Mouse (Mus musculus): ENCODE results near the gene Kcnn1. TPM values are rescaled to one million over a fixed set of nuclear protein-coding genes. Genes with fewer than 3 reads are reported as not detected.

Kcnn1 gene
- polyA plus RNA-seq, 1 experiment from 2014 or later: 1.8 TPM

DNA sequence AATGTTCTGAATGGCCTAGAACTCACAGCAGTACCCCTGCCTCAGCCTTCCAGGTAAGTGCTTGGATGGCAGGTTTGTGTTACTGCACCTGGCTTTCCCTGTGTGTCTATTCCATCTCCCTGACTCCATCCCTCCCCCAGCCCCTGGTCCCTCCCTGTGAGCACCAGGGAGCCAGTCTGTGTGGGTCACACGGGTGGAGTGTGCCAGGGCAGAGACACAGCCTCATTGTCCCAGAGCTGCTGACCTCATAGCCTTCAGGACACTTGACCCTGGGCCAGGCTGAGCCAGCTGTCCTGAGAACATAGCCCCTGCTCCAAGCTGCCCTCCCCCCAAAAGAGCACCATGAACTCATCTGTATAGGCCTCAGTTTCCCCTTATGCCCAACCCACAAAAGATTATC is 55.8 kb downstream of the Kcnn1 start:
- peaks cover 4 to 8% of the 10 kb centered on the region in 2 experiments; a peak in 3 of 4 replicates for H3K4me1 ChIP-seq (ENCODE audit: control insufficient read depth in 2 of 2, insufficient read depth in 2 of 2, low read length in 2 of 2)
- peaks cover 23% of the 10 kb centered on the region for H3K27me3 ChIP-seq (ENCODE audit: control insufficient read depth, insufficient read depth, low read length)
- no peak overlapping the region for H3K4me3 ChIP-seq (ENCODE audit: control insufficient read depth in 1 of 2, insufficient read depth in 1 of 2, low read depth in 1 of 2, low read length in 2 of 2)
- no peak for ATAC-seq (ENCODE audit: insufficient number of reproducible peaks, insufficient read depth, low FRiP score, low read depth)
- no peak overlapping the region for H3K27ac ChIP-seq (replicated peaks in 1 of 2; ENCODE audit: control insufficient read depth in 1 of 2, insufficient read depth in 1 of 2, low read depth in 2 of 2, low read length in 2 of 2)
- 48% methylated on average over 1 of the region's 1 CpGs for whole genome bisulfite sequencing
- no peaks in the 10 kb centered on the region for H3K36me3 ChIP-seq (ENCODE audit: control insufficient read depth, insufficient read depth, low read length)
- H3K9ac ChIP-seq (ENCODE audit: low read length): no peak overlapping the region
- H3K4me2 ChIP-seq (ENCODE audit: low read length): no peak overlapping the region
- H3K9me3 ChIP-seq (ENCODE audit: control insufficient read depth, low read length): no peaks in the 10 kb centered on the region

DNA sequence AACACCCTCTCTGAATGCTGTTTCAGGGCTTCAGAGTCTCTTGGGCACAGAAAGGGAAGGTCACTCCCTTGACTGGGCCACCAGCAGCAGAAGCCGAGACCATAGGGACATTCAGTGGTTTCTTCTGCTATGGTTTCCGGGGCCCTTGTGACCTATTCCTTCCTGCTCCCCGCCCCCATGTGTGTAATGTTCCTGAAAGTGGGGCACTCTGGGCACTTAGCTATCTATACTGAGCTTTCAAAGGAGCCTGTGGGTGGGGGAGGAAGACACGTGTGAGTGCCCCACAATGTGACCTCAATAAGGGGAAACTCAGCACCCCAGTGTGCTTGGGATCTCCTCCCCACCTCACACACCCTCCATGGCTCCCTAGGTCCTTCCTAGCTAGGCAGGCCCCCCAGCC is 56.5 kb downstream of the Kcnn1 start:
- Histone ChIP-seq H3K36me3 (ENCODE audit: control insufficient read depth, insufficient read depth, low read length) (no peaks in the 10 kb centered on the region), H3K4me2 (ENCODE audit: low read length) (no peak overlapping the region), H3K27ac (replicated peaks in 1 of 2; ENCODE audit: control insufficient read depth in 1 of 2, insufficient read depth in 1 of 2, low read depth in 2 of 2, low read length in 2 of 2) (no peak overlapping the region), H3K4me3 (ENCODE audit: control insufficient read depth in 1 of 2, insufficient read depth in 1 of 2, low read depth in 1 of 2, low read length in 2 of 2) (no peak overlapping the region), H3K27me3 (ENCODE audit: control insufficient read depth, insufficient read depth, low read length) (peaks cover 26% of the 10 kb centered on the region), H3K4me1 (ENCODE audit: control insufficient read depth in 2 of 2, insufficient read depth in 2 of 2, low read length in 2 of 2) (peaks cover 4 to 8% of the 10 kb centered on the region in 2 experiments; a peak in 3 of 4 replicates), H3K9ac (ENCODE audit: low read length) (no peak overlapping the region), H3K9me3 (ENCODE audit: control insufficient read depth, low read length) (no peaks in the 10 kb centered on the region)
- no peak for ATAC-seq (ENCODE audit: insufficient number of reproducible peaks, insufficient read depth, low FRiP score, low read depth)
- 65% methylated on average over 4 of the region's 4 CpGs for WGBS

- H3K27ac ChIP-seq (replicated peaks in 1 of 2; ENCODE audit: control insufficient read depth in 1 of 2, insufficient read depth in 1 of 2, low read depth in 2 of 2, low read length in 2 of 2): no peak within 1 kb of the TSS
These were observed 58.4 kb downstream of the Kcnn1 start, which contains the start of gene Mast3 for GRCm38 (mm10) chr8:70804481-70805206. Gene Mast3, minus strand, starts transcription at chr8:70805054.

GRCm38 (mm10) chr8:70803761-70804480 is 59.1 kb downstream of the Kcnn1 start:
- no peaks in the 10 kb centered on the region for H3K9me3 ChIP-seq (ENCODE audit: control insufficient read depth, low read length)
- H3K27ac ChIP-seq (replicated peaks in 1 of 2; ENCODE audit: control insufficient read depth in 1 of 2, insufficient read depth in 1 of 2, low read depth in 2 of 2, low read length in 2 of 2): no peak overlapping the region
- peak overlapping the region; percentile 60 for H3K9ac ChIP-seq (ENCODE audit: low read length)
- peaks cover 46% of the 10 kb centered on the region for H3K27me3 ChIP-seq (ENCODE audit: control insufficient read depth, insufficient read depth, low read length)
- peak overlapping the region; percentile 96 for H3K4me2 ChIP-seq (ENCODE audit: low read length)
- ATAC-seq (ENCODE audit: insufficient number of reproducible peaks, insufficient read depth, low FRiP score, low read depth): no peak
- WGBS: 1% methylated on average over 47 of the region's 47 CpGs
- H3K4me3 ChIP-seq (ENCODE audit: control insufficient read depth in 1 of 2, insufficient read depth in 1 of 2, low read depth in 1 of 2, low read length in 2 of 2): peak overlapping the region; percentile 46 to 54
- H3K36me3 ChIP-seq (ENCODE audit: control insufficient read depth, insufficient read depth, low read length): no peaks in the 10 kb centered on the region
- H3K4me1 ChIP-seq (ENCODE audit: control insufficient read depth in 2 of 2, insufficient read depth in 2 of 2, low read length in 2 of 2): peaks cover 4 to 8% of the 10 kb centered on the region in 2 experiments; a peak in 3 of 4 replicates

More at GRCm38 (mm10) chr8:70804481-70805206, 58.4 kb downstream of the Kcnn1 start, which contains the start of gene Mast3:
- peak within 1 kb of the TSS; percentile 96 for H3K4me2 ChIP-seq (ENCODE audit: low read length)
- H3K4me1 ChIP-seq (ENCODE audit: control insufficient read depth in 2 of 2, insufficient read depth in 2 of 2, low read length in 2 of 2): peaks cover 4 to 8% of the 10 kb centered on the region in 2 experiments; a peak in 3 of 4 replicates
- H3K9ac ChIP-seq (ENCODE audit: low read length): peak within 1 kb of the TSS; percentile 60
- WGBS: under 1% methylated on average over 45 of the region's 45 CpGs
- H3K9me3 ChIP-seq (ENCODE audit: control insufficient read depth, low read length): no peaks in the 10 kb centered on the region
- peaks cover 41% of the 10 kb centered on the region for H3K27me3 ChIP-seq (ENCODE audit: control insufficient read depth, insufficient read depth, low read length)
- peak; percentile 79 for ATAC-seq (ENCODE audit: insufficient number of reproducible peaks, insufficient read depth, low FRiP score, low read depth)
- H3K4me3 ChIP-seq (ENCODE audit: control insufficient read depth in 1 of 2, insufficient read depth in 1 of 2, low read depth in 1 of 2, low read length in 2 of 2): peak within 1 kb of the TSS; percentile 46 to 54
- H3K36me3 ChIP-seq (ENCODE audit: control insufficient read depth, insufficient read depth, low read length): no peaks in the 10 kb centered on the region

GRCm38 (mm10) chr8:70802786-70803510 is 60.1 kb downstream of the Kcnn1 start:
- H3K36me3 ChIP-seq (ENCODE audit: control insufficient read depth, insufficient read depth, low read length): no peaks in the 10 kb centered on the region
- no peak overlapping the region for H3K4me2 ChIP-seq (ENCODE audit: low read length)
- no peaks in the 10 kb centered on the region for H3K9me3 ChIP-seq (ENCODE audit: control insufficient read depth, low read length)
- H3K27me3 ChIP-seq (ENCODE audit: control insufficient read depth, insufficient read depth, low read length): peaks cover 51% of the 10 kb centered on the region
- H3K4me3 ChIP-seq (ENCODE audit: control insufficient read depth in 1 of 2, insufficient read depth in 1 of 2, low read depth in 1 of 2, low read length in 2 of 2): no peak overlapping the region
- no peak for ATAC-seq (ENCODE audit: insufficient number of reproducible peaks, insufficient read depth, low FRiP score, low read depth)
- no peak overlapping the region for H3K27ac ChIP-seq (replicated peaks in 1 of 2; ENCODE audit: control insufficient read depth in 1 of 2, insufficient read depth in 1 of 2, low read depth in 2 of 2, low read length in 2 of 2)
- H3K4me1 ChIP-seq (ENCODE audit: control insufficient read depth in 2 of 2, insufficient read depth in 2 of 2, low read length in 2 of 2): peaks cover 6 to 11% of the 10 kb centered on the region in 2 experiments; a peak in 3 of 4 replicates
- no peak overlapping the region for H3K9ac ChIP-seq (ENCODE audit: low read length)
- 68% methylated on average over 11 of the region's 11 CpGs for WGBS

- no peak for ATAC-seq (ENCODE audit: insufficient number of reproducible peaks, insufficient read depth, low FRiP score, low read depth)
- WGBS: 90% methylated on average over 1 of the region's 1 CpGs
These were observed 61.2 kb downstream of the Kcnn1 start for GRCm38 (mm10) chr8:70801830-70802229.

GRCm38 (mm10) chr8:70801156-70801555 is 61.9 kb downstream of the Kcnn1 start:
- Histone ChIP-seq H3K4me2 (ENCODE audit: low read length) (no peak overlapping the region), H3K9ac (ENCODE audit: low read length) (no peak overlapping the region), H3K27ac (replicated peaks in 1 of 2; ENCODE audit: control insufficient read depth in 1 of 2, insufficient read depth in 1 of 2, low read depth in 2 of 2, low read length in 2 of 2) (no peak overlapping the region), H3K36me3 (ENCODE audit: control insufficient read depth, insufficient read depth, low read length) (no peaks in the 10 kb centered on the region), H3K27me3 (ENCODE audit: control insufficient read depth, insufficient read depth, low read length) (peaks cover 52% of the 10 kb centered on the region), H3K4me3 (ENCODE audit: control insufficient read depth in 1 of 2, insufficient read depth in 1 of 2, low read depth in 1 of 2, low read length in 2 of 2) (no peak overlapping the region), H3K4me1 (ENCODE audit: control insufficient read depth in 2 of 2, insufficient read depth in 2 of 2, low read length in 2 of 2) (peaks cover 8 to 15% of the 10 kb centered on the region in 2 experiments; a peak in 3 of 4 replicates), H3K9me3 (ENCODE audit: control insufficient read depth, low read length) (no peaks in the 10 kb centered on the region)
- ATAC-seq (ENCODE audit: insufficient number of reproducible peaks, insufficient read depth, low FRiP score, low read depth): no peak
- WGBS: 18% methylated on average over 15 of the region's 15 CpGs

More at GRCm38 (mm10) chr8:70801830-70802229, 61.2 kb downstream of the Kcnn1 start:
- Histone ChIP-seq H3K9me3 (ENCODE audit: control insufficient read depth, low read length) (no peaks in the 10 kb centered on the region), H3K36me3 (ENCODE audit: control insufficient read depth, insufficient read depth, low read length) (no peaks in the 10 kb centered on the region), H3K4me2 (ENCODE audit: low read length) (no peak overlapping the region), H3K27ac (replicated peaks in 1 of 2; ENCODE audit: control insufficient read depth in 1 of 2, insufficient read depth in 1 of 2, low read depth in 2 of 2, low read length in 2 of 2) (no peak overlapping the region), H3K4me1 (ENCODE audit: control insufficient read depth in 2 of 2, insufficient read depth in 2 of 2, low read length in 2 of 2) (peaks cover 8 to 15% of the 10 kb centered on the region in 2 experiments; a peak in 3 of 4 replicates), H3K9ac (ENCODE audit: low read length) (no peak overlapping the region), H3K4me3 (ENCODE audit: control insufficient read depth in 1 of 2, insufficient read depth in 1 of 2, low read depth in 1 of 2, low read length in 2 of 2) (no peak overlapping the region), H3K27me3 (ENCODE audit: control insufficient read depth, insufficient read depth, low read length) (peaks cover 51% of the 10 kb centered on the region)
